9 mouse cellular contexts compared by ENCODE assay signal in the genomic region with DNA sequence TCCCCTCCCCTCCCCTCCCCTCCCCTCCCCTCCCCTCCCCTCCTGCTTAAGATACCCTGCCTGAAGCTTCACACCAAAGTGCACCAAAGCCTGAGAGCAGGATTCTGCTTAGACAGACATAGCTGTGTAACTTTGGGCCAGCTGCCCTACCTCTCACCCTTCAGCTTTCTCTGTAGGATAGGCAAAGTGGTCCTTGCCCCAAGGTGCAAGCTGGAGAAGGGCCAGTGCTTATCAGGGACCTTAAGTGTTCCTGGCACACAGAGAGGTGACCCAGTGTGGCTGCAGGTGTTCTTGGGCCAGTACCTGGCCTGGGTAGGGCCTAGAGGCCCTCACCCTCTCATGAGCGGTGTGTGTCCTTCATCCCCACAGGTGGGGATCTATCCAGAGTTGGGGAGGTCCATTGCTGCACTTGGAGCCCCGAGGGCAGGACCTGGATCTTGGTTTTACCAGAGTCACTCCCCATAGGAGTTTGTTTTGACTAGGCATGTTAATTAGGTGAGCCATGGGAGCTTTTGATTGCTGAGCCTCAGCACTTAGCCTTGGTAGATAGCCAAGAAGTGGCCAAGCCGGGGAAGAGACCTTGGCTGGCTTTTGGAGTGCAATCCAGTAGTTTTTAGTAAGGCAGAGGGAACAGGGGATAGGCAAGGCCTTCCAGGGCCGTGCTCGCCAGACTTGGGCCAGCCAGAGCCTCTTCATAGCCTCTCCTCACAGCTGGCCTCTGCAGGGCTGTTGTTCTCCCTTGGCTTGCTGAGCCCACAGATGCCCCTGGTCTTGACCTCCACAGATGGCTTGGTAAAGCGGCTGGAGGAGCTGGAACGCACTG. TPM values are rescaled to one million over a fixed set of nuclear protein-coding genes. Genes with fewer than 3 reads are reported as not detected.
DNase-seq lines count a peak whose midpoint lies in the region; ATAC-seq and TF ChIP-seq lines count a peak whose summit lies in the region.
"Had no signal": no experiment of that assay in that cellular context is flagged by ENCODE, and none has a peak within 500 bp of the region (broad histone marks: within the 10 kb centered on the region; RNA-seq: fewer than 3 reads in every experiment).

No protein-coding gene starts in this region.

- DNase-seq in kidney, adult 2 months: peak; percentile 71
- no peak for DNase-seq in kidney, postnatal 10 days
- DNase-seq in adrenal gland, postnatal 36 days: peak; percentile 69 to 70
- no peak for DNase-seq in retina, embryonic 14.5 days (ENCODE audit: low spot score)
- no peak for DNase-seq in layer of hippocampus, adult 8-10 months (ENCODE audit: low spot score in 2 of 2)

- no peak for TF ChIP-seq POLR2A in kidney, adult 2 months (IDR thresholded peaks at IDR 0.05; ENCODE audit: low read depth, low read length)

- no peaks in the 10 kb centered on the region for H3K27me3 ChIP-seq in kidney, adult 2 months (replicated peaks; ENCODE audit: control insufficient read depth, insufficient read depth, low read length)
- no peaks in the 10 kb centered on the region for H3K27me3 ChIP-seq in heart, embryonic 15.5 days
- no peaks in the 10 kb centered on the region for H3K27me3 ChIP-seq in midbrain, embryonic 13.5 days

- peaks cover 4% of the 10 kb centered on the region; the same call in 1 of the 2 replicates for H3K4me1 ChIP-seq in kidney, adult 2 months (ENCODE audit: control insufficient read depth, insufficient read depth, low read length)
- peaks cover 24% of the 10 kb centered on the region for H3K4me1 ChIP-seq in heart, embryonic 15.5 days (replicated peaks)
- H3K4me1 ChIP-seq in midbrain, embryonic 13.5 days (replicated peaks): peaks cover 2% of the 10 kb centered on the region; the same call in 1 of the 2 replicates

- H3K36me3 ChIP-seq in kidney, adult 2 months (ENCODE audit: control insufficient read depth, insufficient read depth, low read length): no peaks in the 10 kb centered on the region
- peaks cover 55% of the 10 kb centered on the region for H3K36me3 ChIP-seq in heart, embryonic 15.5 days
- H3K36me3 ChIP-seq in midbrain, embryonic 13.5 days: peaks cover 80% of the 10 kb centered on the region

- no peaks in the 10 kb centered on the region for H3K9me3 ChIP-seq in heart, embryonic 15.5 days (replicated peaks)
- H3K9me3 ChIP-seq in midbrain, embryonic 13.5 days: no peaks in the 10 kb centered on the region

- peak overlapping the region; percentile 21 for H3K9ac ChIP-seq in heart, embryonic 15.5 days
- peak overlapping the region; percentile 29; the same call in 1 of the 2 replicates for H3K9ac ChIP-seq in midbrain, embryonic 13.5 days (replicated peaks)

- WGBS in kidney, adult 2 months: 43% methylated on average over 7 of the region's 7 CpGs
- WGBS in heart, embryonic 15.5 days: 51% methylated on average over 7 of the region's 7 CpGs
- WGBS in midbrain, embryonic 13.5 days: 77% methylated on average over 7 of the region's 7 CpGs

- no peak for ATAC-seq in heart, embryonic 15.5 days (replicated peaks; ENCODE audit: insufficient number of reproducible peaks, insufficient read depth, low FRiP score, low read depth)
- no peak for ATAC-seq in midbrain, embryonic 13.5 days
- ATAC-seq in inflammation-experienced regulatory T-cells, adult 6 months: no peak

- peak overlapping the region; percentile 69 for H3K27ac ChIP-seq in kidney, adult 2 months (ENCODE audit: insufficient read depth, low read depth, low read length)
- H3K27ac ChIP-seq in heart, embryonic 15.5 days: peak overlapping the region; percentile 97
- H3K27ac ChIP-seq in midbrain, embryonic 13.5 days: no peak overlapping the region; the same call in 1 of the 2 replicates

- TF ChIP-seq CTCF in kidney, adult 2 months (conservative IDR thresholded peaks at IDR 0.05; ENCODE audit: insufficient read depth, insufficient read length, low read depth, low read length): no peak

- no peak overlapping the region for H3K4me3 ChIP-seq in kidney, adult 2 months (ENCODE audit: insufficient read depth, low read depth, low read length)
- H3K4me3 ChIP-seq in heart, embryonic 15.5 days: no peak overlapping the region
- no peak overlapping the region for H3K4me3 ChIP-seq in midbrain, embryonic 13.5 days (replicated peaks)

- H3K4me2 ChIP-seq in heart, embryonic 15.5 days: peak overlapping the region; percentile 13; the same call in 1 of the 2 replicates
- no peak overlapping the region for H3K4me2 ChIP-seq in midbrain, embryonic 13.5 days (replicated peaks)

RNA-seq across cellular contexts. Expression of a gene that starts 10.3 kb away (rescaled TPM):
- polyA plus RNA-seq in kidney, adult 2 months (2012; rRNA removed): 0.23 and 0.49 TPM in 2 replicates
- not detected for total RNA-seq in adrenal gland, postnatal 36 days (2021)
- 0.60 TPM in 2 replicates for polyA plus RNA-seq in heart, embryonic 15.5 days (2015; fragmentation: Nextera tagmentation; extraction: Ambion mirVana)
- 0.22 and 0.23 TPM in 2 replicates for polyA plus RNA-seq in midbrain, embryonic 13.5 days (2015; fragmentation: Nextera tagmentation; extraction: Ambion mirVana)
- total RNA-seq in layer of hippocampus, adult 8-10 months (2022): under 1 TPM in 1 of 4 experiments, not detected in 3; 0.30 TPM
- not detected for polyA plus RNA-seq in inflammation-experienced regulatory T-cells, adult 6 months (2017; shearing (Covaris generic))
- total RNA-seq: G1E had no signal
- polyA plus RNA-seq: G1E had no signal

RNA-seq across cellular contexts. Expression of a gene that starts 15.1 kb away (rescaled TPM):
- 0.04 and 0.11 TPM in 2 replicates for polyA plus RNA-seq in kidney, adult 2 months (2012; rRNA removed)
- under 1 TPM in 1 of 2 experiments, not detected in 1; 0.13 TPM for total RNA-seq in adrenal gland, postnatal 36 days (2021)
- 0.61 and 0.73 TPM in 2 replicates for polyA plus RNA-seq in heart, embryonic 15.5 days (2015; fragmentation: Nextera tagmentation; extraction: Ambion mirVana)
- 0.88 and 1.0 TPM in 2 replicates for polyA plus RNA-seq in midbrain, embryonic 13.5 days (2015; fragmentation: Nextera tagmentation; extraction: Ambion mirVana)
- total RNA-seq in layer of hippocampus, adult 8-10 months (2022): under 1 TPM; 0.20 to 0.77 (median 0.49) TPM
- not detected for polyA plus RNA-seq in inflammation-experienced regulatory T-cells, adult 6 months (2017; shearing (Covaris generic))
- polyA plus RNA-seq: G1E had no signal

RNA-seq across cellular contexts. Expression of a gene that starts 15.3 kb away (rescaled TPM):
- 29.8 and 31.4 TPM in 2 replicates for polyA plus RNA-seq in kidney, adult 2 months (2012; rRNA removed)
- 10 to 100 TPM; 17.7 to 18.1 TPM for total RNA-seq in adrenal gland, postnatal 36 days (2021)
- 29.5 and 39.9 TPM in 2 replicates for polyA plus RNA-seq in heart, embryonic 15.5 days (2015; fragmentation: Nextera tagmentation; extraction: Ambion mirVana)
- polyA plus RNA-seq in midbrain, embryonic 13.5 days (2015; fragmentation: Nextera tagmentation; extraction: Ambion mirVana): 82.2 and 86.8 TPM in 2 replicates
- 10 to 100 TPM; 46.2 to 63.5 (median 50.6) TPM for total RNA-seq in layer of hippocampus, adult 8-10 months (2022)
- polyA plus RNA-seq in inflammation-experienced regulatory T-cells, adult 6 months (2017; shearing (Covaris generic)): 1 to 10 TPM; 6.6 to 8.4 (median 8.3) TPM

RNA-seq across cellular contexts. Expression of a gene that starts 41.1 kb away (rescaled TPM):
- 113 and 170 TPM in 2 replicates for polyA plus RNA-seq in kidney, adult 2 months (2012; rRNA removed)
- total RNA-seq in adrenal gland, postnatal 36 days (2021): not detected
- polyA plus RNA-seq in heart, embryonic 15.5 days (2015; fragmentation: Nextera tagmentation; extraction: Ambion mirVana): 9.8 and 9.9 TPM in 2 replicates
- polyA plus RNA-seq in midbrain, embryonic 13.5 days (2015; fragmentation: Nextera tagmentation; extraction: Ambion mirVana): 0.72 and 1.4 TPM in 2 replicates
- 10 to 100 TPM in 2 of 4 experiments, 1 to 10 TPM in 2; 1.5 to 19.3 (median 10.9) TPM for total RNA-seq in layer of hippocampus, adult 8-10 months (2022)
- polyA plus RNA-seq in inflammation-experienced regulatory T-cells, adult 6 months (2017; shearing (Covaris generic)): 1 to 10 TPM in 1 of 3 experiments, under 1 TPM in 1, not detected in 1; 0.21 to 1.6 TPM
- total RNA-seq: G1E had no signal
- polyA plus RNA-seq: G1E had no signal

Comparison
In these comparisons a context has a peak if more than half of its experiments do, and no peak if none do; other contexts are left out.
1. DNase-seq: peak in kidney, adult 2 months (single experiment) and adrenal gland, postnatal 36 days (2 of 2); none in kidney, postnatal 10 days (single experiment), retina, embryonic 14.5 days (single experiment) and layer of hippocampus, adult 8-10 months (0 of 2).